Mouse (Mus musculus): ENCODE data around the gene Epha8.

Gene Epha8

DNA sequence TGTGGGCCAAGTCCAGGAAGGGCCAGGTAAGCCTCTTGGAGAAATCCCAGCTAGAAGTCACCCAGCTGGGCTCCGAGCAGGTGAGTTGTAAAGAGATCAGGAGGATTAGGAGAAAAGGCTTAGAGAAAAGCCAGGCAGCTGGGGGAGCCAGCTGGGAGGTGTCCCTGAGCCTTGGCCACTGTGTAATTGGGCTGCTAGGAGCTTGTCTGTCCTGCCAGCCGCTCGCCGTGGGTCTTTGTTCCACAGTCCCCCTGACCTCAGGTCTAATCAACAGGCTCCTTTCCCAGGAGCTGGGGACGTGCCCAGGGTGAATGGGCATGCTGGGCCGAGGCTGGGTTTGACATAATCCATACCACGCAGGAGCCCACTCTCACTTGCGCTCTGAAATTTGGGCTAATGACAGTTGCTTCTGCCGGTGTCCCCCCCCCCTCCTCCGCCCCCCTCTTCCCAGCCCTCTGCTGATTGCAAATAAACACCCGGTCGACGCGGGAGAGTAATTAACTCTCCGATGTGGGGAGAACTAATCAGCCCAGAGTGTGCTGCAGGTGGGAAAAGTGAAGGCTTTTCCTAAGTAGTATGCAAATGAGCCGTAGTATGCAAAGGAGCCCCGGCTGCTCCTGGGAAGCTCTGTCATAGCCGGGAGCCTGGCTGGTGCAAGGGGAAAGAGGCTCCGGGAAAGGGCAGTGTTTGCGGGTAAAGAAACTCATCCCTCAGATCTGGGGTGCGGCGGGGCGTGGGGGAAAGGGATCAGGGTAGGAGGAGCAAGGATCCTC lies 51.7 kb downstream of the Epha8 start:
- DNase-seq (ENCODE audit: low spot score) = no peak

DNA sequence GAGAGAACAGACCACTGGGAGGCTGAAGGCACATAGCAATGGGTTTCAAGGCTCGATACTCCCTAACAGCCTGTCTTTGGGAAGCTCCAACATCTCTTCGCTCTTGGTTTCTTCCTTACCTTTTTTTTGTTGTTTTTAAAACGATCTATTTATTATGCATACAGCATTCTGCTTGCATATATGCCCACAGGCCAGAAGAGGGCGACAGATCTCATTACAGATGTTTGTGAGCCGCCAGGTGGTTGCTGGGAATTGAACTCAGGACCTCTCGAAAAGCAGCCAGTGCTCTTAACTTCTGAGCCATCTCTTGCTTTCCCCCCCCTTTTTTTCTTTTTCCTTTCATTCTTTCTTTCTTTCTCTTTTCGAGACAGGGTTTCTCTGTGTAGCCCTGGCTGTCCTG lies 57.5 kb downstream of the Epha8 start:
- DNase-seq (ENCODE audit: low spot score) = no peak

- DNase-seq (ENCODE audit: low spot score) = no peak
Observed at GRCm38 (mm10) chr4:136898637-136899036, 58.0 kb downstream of the Epha8 start, which contains the start of gene C1qa. TSS of gene C1qa (minus strand) at chr4:136898803.

GRCm38 (mm10) chr4:136898084-136898598 lies 58.5 kb downstream of the Epha8 start:
- DNase-seq (ENCODE audit: low spot score) = no peak

DNA sequence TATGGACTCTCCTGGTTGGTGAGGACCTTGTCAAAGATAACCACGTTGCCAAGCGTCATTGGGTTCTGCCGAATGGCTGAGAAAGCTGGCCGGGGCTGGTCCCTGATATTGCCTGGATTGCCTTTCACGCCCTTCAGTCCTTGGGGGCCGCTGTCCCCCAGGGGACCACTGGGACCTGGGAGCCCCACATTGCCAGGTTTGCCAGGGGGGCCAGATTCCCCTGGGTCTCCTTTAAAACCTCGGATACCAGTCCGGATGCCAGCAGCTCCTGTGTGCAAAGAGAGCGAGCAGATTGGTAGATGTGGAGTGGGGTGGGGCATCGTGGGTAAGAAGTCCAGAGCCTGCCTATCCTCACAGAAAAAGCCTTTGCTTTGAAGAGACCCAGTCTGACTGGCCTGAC lies 60.2 kb downstream of the Epha8 start:
- no peak for DNase-seq (ENCODE audit: low spot score)

DNA sequence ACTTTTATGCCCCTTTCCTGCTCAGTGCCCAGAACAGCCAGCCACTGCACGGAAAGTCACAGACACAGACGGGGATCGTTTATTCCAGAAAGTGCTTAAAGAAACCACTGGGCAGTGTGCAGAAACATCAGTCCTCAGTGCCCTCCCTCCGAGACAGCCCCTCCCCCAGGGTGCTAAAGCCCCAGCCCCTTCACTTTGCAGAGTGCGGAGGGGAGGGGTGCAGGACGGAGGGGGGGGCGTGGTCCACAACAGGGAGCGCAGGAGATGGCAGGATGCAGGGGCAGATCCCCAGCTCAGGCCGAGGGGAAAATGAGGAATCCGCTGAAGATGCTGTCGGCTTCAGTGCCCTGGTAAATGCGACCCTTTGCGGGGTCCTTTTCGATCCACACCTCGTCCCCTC lies 60.8 kb downstream of the Epha8 start:
- DNase-seq (ENCODE audit: low spot score) = no peak

- no peak for DNase-seq (ENCODE audit: low spot score)
Observed at GRCm38 (mm10) chr4:136894821-136895220, 61.8 kb downstream of the Epha8 start.

DNA sequence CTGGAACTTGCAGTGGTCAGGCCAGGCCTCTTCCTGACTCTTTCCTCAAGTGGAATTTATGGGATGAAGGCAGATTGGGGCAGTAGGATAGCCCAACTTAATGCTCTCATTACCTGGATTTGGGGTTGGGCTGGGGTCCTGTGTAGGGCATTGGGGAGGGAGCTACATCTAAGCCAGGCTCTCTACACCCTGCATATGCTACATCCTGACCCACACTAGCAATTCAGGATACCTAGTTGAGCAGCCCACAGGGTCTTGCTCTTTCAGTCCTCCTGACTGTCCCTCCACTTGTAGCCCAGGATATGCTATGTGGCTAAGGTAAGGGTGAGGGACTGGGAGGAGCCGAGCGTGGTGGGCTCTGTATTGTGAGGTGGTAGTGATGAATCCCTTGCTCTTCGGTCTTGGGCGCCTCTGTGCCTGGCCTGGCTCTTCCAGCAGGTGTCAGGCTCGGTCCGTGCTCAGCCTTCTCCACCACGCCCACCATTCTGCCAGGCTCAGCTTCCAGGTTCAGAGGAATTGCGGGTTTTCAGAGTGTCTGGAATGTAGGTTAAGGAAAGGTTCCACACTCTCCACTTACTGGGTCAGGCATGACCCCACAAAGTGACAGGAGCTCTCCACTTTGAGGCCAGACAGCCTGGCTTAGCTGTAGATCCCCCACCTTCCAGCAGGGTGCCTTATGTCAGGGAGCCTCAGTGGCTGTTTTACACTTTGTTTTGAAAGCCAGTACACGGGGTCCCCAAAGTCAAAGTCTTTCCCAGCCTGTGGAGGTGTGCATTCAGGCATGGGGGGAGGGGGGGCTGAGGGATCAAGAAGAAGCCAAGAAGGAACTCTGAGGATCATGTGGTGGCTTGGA lies 62.7 kb downstream of the Epha8 start:
- no peak for DNase-seq (ENCODE audit: low spot score)

GRCm38 (mm10) chr4:136892811-136893210 lies 63.8 kb downstream of the Epha8 start, which contains the start of gene C1qc:
TSS of gene C1qc (minus strand) at chr4:136893065.
- no peak for DNase-seq (ENCODE audit: low spot score)

DNA sequence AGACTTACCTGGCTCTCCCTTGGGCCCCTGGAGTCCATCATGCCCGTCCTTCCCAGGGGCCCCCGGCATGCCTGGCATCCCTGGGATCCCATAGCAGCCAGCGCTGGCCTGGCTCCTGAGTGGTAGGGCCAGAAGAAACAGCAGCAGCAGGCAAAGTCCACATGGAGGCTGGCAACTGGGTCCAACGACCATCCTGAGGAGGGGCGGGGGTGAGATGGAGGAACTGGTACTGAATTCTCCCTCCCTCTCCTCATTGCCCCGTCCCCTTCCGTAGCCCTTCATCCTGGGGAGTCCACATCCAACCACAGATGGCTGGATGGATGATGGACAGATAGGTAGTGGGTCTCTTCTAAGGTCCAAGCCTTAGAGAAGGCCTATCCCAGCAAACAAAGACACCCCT lies 64.2 kb downstream of the Epha8 start:
- DNase-seq (ENCODE audit: low spot score) = no peak

GRCm38 (mm10) chr4:136891115-136891514 lies 65.5 kb downstream of the Epha8 start:
- DNase-seq (ENCODE audit: low spot score) = no peak

- no peak for DNase-seq (ENCODE audit: low spot score)
Observed at GRCm38 (mm10) chr4:136889981-136890380, 66.6 kb downstream of the Epha8 start.

DNA sequence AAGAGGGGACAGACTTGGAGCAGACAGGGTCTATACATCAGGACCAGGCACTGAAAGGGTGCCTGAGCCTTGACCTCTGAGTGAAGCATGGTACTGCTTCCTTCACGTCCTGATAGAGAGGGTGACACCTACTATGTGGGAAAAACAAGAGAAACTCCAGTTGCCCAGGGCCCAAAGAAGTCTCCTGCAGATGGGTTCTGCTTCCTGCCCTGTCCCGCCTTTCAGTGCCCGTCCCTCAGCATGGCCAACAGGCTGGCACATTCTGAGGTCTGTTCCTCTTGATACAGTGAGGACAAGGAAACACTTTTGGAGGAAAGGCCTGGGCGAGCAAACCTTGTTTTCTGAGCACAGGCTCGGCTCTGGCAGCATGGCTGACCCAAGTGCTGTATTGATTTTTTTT lies 68.9 kb downstream of the Epha8 start:
- DNase-seq (ENCODE audit: low spot score) = no peak

GRCm38 (mm10) chr4:136886101-136886500 lies 70.5 kb downstream of the Epha8 start, which contains the start of gene C1qb:
TSS of gene C1qb (minus strand) at chr4:136886187.
- no peak for DNase-seq (ENCODE audit: low spot score)

All from layer of hippocampus, adult 9-10 months (tissue).